Mouse (Mus musculus) stomach, postnatal 0 days (tissue): ENCODE data around the gene Rnf167.

Experiments
- CTCF ChIP-seq: IDR thresholded peaks from 2 replicates; pipeline ENCODE4 v1.5.1; 2016; ENCODE audit warnings: antibody characterized with exemption, low read depth, mild to moderate bottlenecking, moderate library complexity
- EP300 ChIP-seq: optimal IDR thresholded peaks from 2 replicates; pipeline ENCODE3; 2016; ENCODE audit warnings: antibody characterized with exemption

DNA sequence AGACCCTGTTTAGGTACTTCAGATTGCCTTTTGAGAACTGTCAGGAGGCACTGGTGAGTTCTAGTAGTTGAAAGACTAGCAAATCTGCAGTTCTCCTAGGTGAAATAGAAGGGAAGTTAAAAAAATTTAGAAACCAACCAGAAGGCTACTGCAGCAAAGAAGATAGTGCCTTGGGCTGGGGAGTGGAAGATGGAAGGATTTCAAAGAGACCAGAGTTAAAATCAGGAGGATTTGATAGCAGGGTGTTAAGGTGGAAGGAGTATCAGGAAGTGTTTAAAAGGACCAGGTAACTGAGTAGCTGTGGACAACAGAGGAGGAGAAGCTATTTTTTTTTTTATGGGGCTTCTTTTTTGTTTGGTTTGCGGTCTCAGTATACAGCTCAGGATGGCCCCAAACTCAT is 9.3 kb upstream of the Rnf167 start:
- TF ChIP-seq CTCF (no peak), EP300 (no peak)
